Mouse (Mus musculus) gastrocnemius, adult 18-20 months (tissue): ENCODE measurements around the gene Mtf2. TPM values are rescaled to one million over a fixed set of nuclear protein-coding genes. Genes with fewer than 3 reads are reported as not detected.
"Not testable (repeated sequence)": the region's sequence is repeated elsewhere in the genome, so short reads cannot be mapped to it uniquely, and the experiment has no call there.

Experiments
- DNase-seq: peaks from one replicate; pipeline ENCODE4 v3.0.0; 2021; ENCODE audit warnings: low spot score
- total RNA-seq, 2 experiments: library from RNA; stranded (reverse); gene quantifications; 2 replicates each; pipeline ENCODE4 v1.2.3; 2021

Gene Mtf2
- total RNA-seq, 2 experiments from 2014 or later: 11.7 to 13.0 TPM

- DNase-seq: no peak
Measured at GRCm38 (mm10) chr5:108079603-108080002, 14.1 kb downstream of the Mtf2 start.

DNA sequence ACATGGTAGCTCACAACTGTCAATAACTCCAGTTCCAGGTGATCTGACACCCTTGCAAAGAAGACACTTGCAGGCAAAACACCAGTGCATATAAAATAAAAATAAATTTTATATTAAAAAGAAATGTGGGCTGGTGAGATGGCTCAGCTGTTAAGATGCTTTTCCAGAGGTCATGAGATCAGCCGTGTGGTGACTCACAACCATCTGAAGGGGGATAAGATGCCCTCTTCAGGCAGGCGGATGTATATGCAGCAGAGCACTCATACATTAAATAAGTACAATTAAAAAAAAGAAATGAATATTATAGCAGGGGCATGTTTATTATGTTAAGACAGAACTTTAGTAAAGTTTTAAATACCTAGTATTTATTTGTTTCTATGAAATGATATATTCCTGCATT, 16.9 kb downstream of the Mtf2 start:
- DNase-seq: peak; percentile 9

GRCm38 (mm10) chr5:108085440-108085839, 20.0 kb downstream of the Mtf2 start:
- no peak for DNase-seq

- DNase-seq: not testable (repeated sequence)
Measured at GRCm38 (mm10) chr5:108092731-108093130, 27.3 kb downstream of the Mtf2 start.

GRCm38 (mm10) chr5:108097676-108098075, 32.2 kb downstream of the Mtf2 start:
- DNase-seq: no peak

DNA sequence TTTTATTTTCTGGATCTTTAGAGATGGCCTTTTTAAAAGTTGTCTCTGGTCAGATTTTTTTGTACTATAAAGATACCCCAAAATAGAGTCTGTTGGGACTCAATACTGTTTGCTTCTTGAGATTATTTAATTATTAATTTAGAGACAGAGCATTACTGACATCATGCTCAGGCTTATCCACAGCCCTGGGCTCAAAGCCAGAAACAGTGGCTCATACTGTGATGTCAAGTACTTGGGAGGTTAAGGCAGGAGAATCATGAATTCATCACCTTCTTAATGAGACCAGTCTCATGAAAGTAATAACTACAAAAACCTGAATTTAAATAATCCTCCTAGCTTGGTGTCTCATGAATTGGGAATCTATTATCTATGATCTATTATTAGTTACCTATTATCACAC, 34.7 kb downstream of the Mtf2 start:
- DNase-seq: no peak

DNA sequence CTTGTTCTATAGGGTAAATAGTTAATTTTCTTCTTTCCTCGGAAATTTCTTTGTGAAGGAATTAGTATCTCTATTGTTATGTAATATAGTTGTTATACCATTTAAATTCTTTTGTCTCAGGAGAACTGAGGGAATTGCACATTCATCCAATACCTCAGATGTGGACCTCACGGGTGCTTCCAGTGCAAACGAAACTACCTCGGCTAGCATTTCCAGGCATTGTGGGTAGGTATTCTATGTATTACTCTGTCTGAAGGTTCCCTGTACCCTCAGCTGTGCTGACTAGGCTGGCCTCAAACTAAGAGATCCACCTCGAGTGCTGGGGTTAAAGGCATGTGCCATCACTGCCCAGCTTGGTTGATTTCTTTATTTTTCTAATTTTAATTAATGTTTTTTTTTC, 38.8 kb downstream of the Mtf2 start:
- DNase-seq: no peak

- no peak for DNase-seq
Measured at GRCm38 (mm10) chr5:108109346-108109745, 43.9 kb downstream of the Mtf2 start.

GRCm38 (mm10) chr5:108117693-108118092, 52.2 kb downstream of the Mtf2 start:
- DNase-seq: no peak

GRCm38 (mm10) chr5:108120221-108120900, 54.9 kb downstream of the Mtf2 start:
- DNase-seq: no peak

- peak; percentile 44 for DNase-seq
Measured at GRCm38 (mm10) chr5:108131849-108132440, 66.5 kb downstream of the Mtf2 start.

GRCm38 (mm10) chr5:108132441-108133243, 67.2 kb downstream of the Mtf2 start, which contains the start of the genes Tmed5 and Ccdc18:
Gene Tmed5, minus strand, starts transcription at chr5:108132620.
Gene Ccdc18, plus strand, starts transcription at chr5:108132875.
- peak; percentile 98 for DNase-seq

DNA sequence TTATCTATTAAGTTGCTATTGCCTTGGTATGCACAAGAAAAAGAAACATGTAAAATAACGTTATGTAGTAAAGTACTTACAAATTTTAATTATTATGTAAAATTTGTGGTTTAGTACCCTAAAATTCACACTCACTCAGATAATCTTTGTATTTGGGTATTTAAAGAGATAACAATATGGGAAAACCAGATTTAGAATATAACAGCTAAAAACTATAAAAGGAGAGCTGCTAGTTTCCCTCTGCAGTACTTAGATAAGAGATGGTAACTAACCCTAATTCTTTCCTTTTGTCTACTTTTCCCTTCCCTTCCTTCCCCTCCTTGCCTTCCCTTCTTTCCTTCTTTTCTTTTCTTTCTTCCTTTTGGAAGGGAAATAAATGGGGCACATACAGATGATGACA, 87.1 kb downstream of the Mtf2 start:
- DNase-seq: no peak

Other genes with a start within 250 kb of the Mtf2 start
- not detected for gene Ube2d2b, start 235.6 kb upstream of the Mtf2 start, total RNA-seq
- gene Evi5, start 190.6 kb upstream of the Mtf2 start, total RNA-seq: 10 to 100 TPM; 15.5 to 18.9 TPM
- 10 to 100 TPM; 35.3 to 39.0 TPM for gene Rpl5, start 165.2 kb upstream of the Mtf2 start, total RNA-seq
- 10 to 100 TPM; 20.2 to 29.6 TPM for gene Fam69a, start 78.6 kb upstream of the Mtf2 start, total RNA-seq
- gene Tmed5, start 66.9 kb downstream of the Mtf2 start, total RNA-seq: 10 to 100 TPM; 25.3 to 25.6 TPM
- gene Ccdc18, start 67.2 kb downstream of the Mtf2 start, total RNA-seq: under 1 TPM in 1 of 2 experiments, not detected in 1; 0.17 TPM
- 10 to 100 TPM; 16.3 to 17.4 TPM for gene Dr1, start 203.2 kb downstream of the Mtf2 start, total RNA-seq
- gene Pigg, start 246.9 kb downstream of the Mtf2 start, total RNA-seq: 1 to 10 TPM; 4.2 to 4.5 TPM